Comparison of ENCODE assay signal across 12 mouse cellular contexts in the genomic region with DNA sequence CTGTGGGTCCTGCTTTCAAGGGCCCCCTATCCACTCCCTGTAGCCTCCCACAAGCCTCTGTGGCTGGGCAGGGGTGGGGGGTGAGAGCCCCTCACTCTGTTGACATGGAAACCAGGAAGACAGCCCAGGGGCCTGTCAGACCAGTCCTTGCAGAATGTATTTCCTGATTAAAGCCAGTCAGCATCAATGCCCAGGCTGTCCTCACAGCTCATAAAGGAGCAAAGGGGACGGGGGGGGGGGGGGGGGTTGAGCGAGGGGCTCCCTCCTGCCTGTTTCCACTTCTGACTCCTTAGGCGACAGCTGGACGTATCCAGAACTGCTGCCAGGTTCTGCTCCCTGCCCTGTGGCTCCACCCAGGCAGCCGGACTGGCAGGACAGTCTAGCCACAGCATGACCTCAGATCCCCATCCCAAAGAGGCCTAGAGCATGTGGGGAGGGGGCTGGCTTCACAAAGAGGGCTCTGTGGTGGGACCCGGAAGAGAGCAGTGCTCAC. TPM values are rescaled to one million over a fixed set of nuclear protein-coding genes. Genes with fewer than 3 reads are reported as not detected.
DNase-seq lines count a peak whose midpoint lies in the region; ATAC-seq and TF ChIP-seq lines count a peak whose summit lies in the region.
"Had no signal": no experiment of that assay in that cellular context is flagged by ENCODE, and none has a peak within 500 bp of the region (broad histone marks: within the 10 kb centered on the region; RNA-seq: fewer than 3 reads in every experiment).

No protein-coding gene starts in this region.

- H3K27me3 ChIP-seq in forebrain, embryonic 13.5 days: peaks cover 14% of the 10 kb centered on the region
- no peaks in the 10 kb centered on the region for H3K27me3 ChIP-seq in intestine, embryonic 16.5 days (replicated peaks; ENCODE audit: control insufficient read depth, insufficient read depth, low read length)
- H3K27me3 ChIP-seq in neural tube, embryonic 14.5 days (ENCODE audit: control insufficient read depth, insufficient read depth, low read length): no peaks in the 10 kb centered on the region

- H3K27ac ChIP-seq in left cerebral cortex, adult 2 months: no peak overlapping the region
- peak overlapping the region; percentile 11; the same call in 1 of the 2 replicates for H3K27ac ChIP-seq in forebrain, embryonic 13.5 days
- H3K27ac ChIP-seq in intestine, embryonic 16.5 days (ENCODE audit: low read length): peak overlapping the region; percentile 58; the same call in 1 of the 2 replicates
- H3K27ac ChIP-seq in neural tube, embryonic 14.5 days (ENCODE audit: low read depth, low read length): no peak overlapping the region

- DNase-seq in left cerebral cortex, postnatal 4 days: peak; percentile 58
- no peak for DNase-seq in left cerebral cortex, adult 2 months (ENCODE audit: extremely low spot score in 1 of 2, low spot score in 2 of 2)
- no peak for DNase-seq in left cerebral cortex, postnatal 36 days (ENCODE audit: low spot score in 2 of 2)

- intact Hi-C loops in left cerebral cortex, postnatal 4 days (cut with DNase I): no loop called here
- intact Hi-C loops in left cerebral cortex, adult 2 months (cut with DNase I): no loop called here
- intact Hi-C loops in left cerebral cortex, postnatal 36 days (cut with DNase I): no loop called here

- ATAC-seq in forebrain, embryonic 13.5 days: 0 out of 2 replicates have a peak, but pooled peaks have one; percentile 11
- peak; percentile 61 for ATAC-seq in intestine, embryonic 16.5 days
- peak; percentile 6; the same call in 1 of the 2 replicates for ATAC-seq in neural tube, embryonic 14.5 days (ENCODE audit: low read depth)
- no peak for ATAC-seq in inflammation-experienced regulatory T-cells, adult 6 months
- ATAC-seq in erythroblast, adult 5-6 weeks (replicated peaks; ENCODE audit: low FRiP score, poor library complexity, severe bottlenecking): no peak

- H3K36me3 ChIP-seq in forebrain, embryonic 13.5 days (ENCODE audit: poor library complexity, severe bottlenecking): no peaks in the 10 kb centered on the region
- no peaks in the 10 kb centered on the region for H3K36me3 ChIP-seq in intestine, embryonic 16.5 days (ENCODE audit: control insufficient read depth, insufficient read depth, low read length)
- no peaks in the 10 kb centered on the region for H3K36me3 ChIP-seq in neural tube, embryonic 14.5 days (ENCODE audit: control insufficient read depth, insufficient read depth, low read length)

- H3K4me2 ChIP-seq in forebrain, embryonic 13.5 days: peak overlapping the region; percentile 19; the same call in 1 of the 2 replicates
- H3K4me2 ChIP-seq in intestine, embryonic 16.5 days (ENCODE audit: low read depth, low read length): no peak overlapping the region
- H3K4me2 ChIP-seq in neural tube, embryonic 14.5 days (ENCODE audit: low read depth, low read length): no peak overlapping the region

- peaks cover 68% of the 10 kb centered on the region for H3K4me1 ChIP-seq in forebrain, embryonic 13.5 days
- H3K4me1 ChIP-seq in intestine, embryonic 16.5 days (ENCODE audit: control insufficient read depth, insufficient read depth, low read length): peaks cover 27% of the 10 kb centered on the region
- H3K4me1 ChIP-seq in neural tube, embryonic 14.5 days (ENCODE audit: control insufficient read depth, insufficient read depth, low read length): peaks cover 41% of the 10 kb centered on the region

- peak overlapping the region; percentile 50; the same call in 1 of the 2 replicates for H3K9ac ChIP-seq in forebrain, embryonic 13.5 days
- H3K9ac ChIP-seq in intestine, embryonic 16.5 days (ENCODE audit: low read depth, low read length): no peak overlapping the region
- no peak overlapping the region for H3K9ac ChIP-seq in neural tube, embryonic 14.5 days (replicated peaks; ENCODE audit: low read depth, low read length)

- no peak for TF ChIP-seq CTCF in left cerebral cortex, adult 2 months (IDR thresholded peaks at IDR 0.05)

- WGBS in forebrain, embryonic 13.5 days: 3% methylated on average over 6 of the region's 6 CpGs
- WGBS in intestine, embryonic 16.5 days: 13% methylated on average over 5 of the region's 6 CpGs
- 6% methylated on average over 5 of the region's 6 CpGs for WGBS in neural tube, embryonic 14.5 days

- no peak overlapping the region for H3K4me3 ChIP-seq in left cerebral cortex, adult 2 months
- H3K4me3 ChIP-seq in forebrain, embryonic 13.5 days: no peak overlapping the region
- H3K4me3 ChIP-seq in intestine, embryonic 16.5 days (ENCODE audit: low read length): no peak overlapping the region
- no peak overlapping the region for H3K4me3 ChIP-seq in neural tube, embryonic 14.5 days (ENCODE audit: low read depth, low read length)

- no peaks in the 10 kb centered on the region for H3K9me3 ChIP-seq in forebrain, embryonic 13.5 days (replicated peaks)
- H3K9me3 ChIP-seq in intestine, embryonic 16.5 days (ENCODE audit: control insufficient read depth, low read length): no peaks in the 10 kb centered on the region
- H3K9me3 ChIP-seq in neural tube, embryonic 14.5 days (ENCODE audit: control insufficient read depth, low read length): no peaks in the 10 kb centered on the region

RNA-seq across cellular contexts. Expression of gene Cacna1h, which starts 18.1 kb away (rescaled TPM):
- 100 to 1,000 TPM in 1 of 2 experiments, 10 to 100 TPM in 1; 96.9 to 103 TPM for total RNA-seq in left cerebral cortex, postnatal 4 days (2021)
- 10 to 100 TPM; 45.2 to 48.0 TPM for total RNA-seq in left cerebral cortex, adult 2 months (2021)
- 7.9 and 9.1 TPM in 2 replicates for polyA plus RNA-seq in forebrain, embryonic 13.5 days (2015; fragmentation: Nextera tagmentation; extraction: Ambion mirVana)
- polyA plus RNA-seq in intestine, embryonic 16.5 days (2015; fragmentation: Nextera tagmentation; extraction: Ambion mirVana): 2.2 and 3.0 TPM in 2 replicates
- 12.3 and 12.8 TPM in 2 replicates for polyA plus RNA-seq in neural tube, embryonic 14.5 days (2014; fragmentation: Nextera tagmentation; extraction: Ambion mirVana)
- polyA plus RNA-seq in inflammation-experienced regulatory T-cells, adult 6 months (2017; shearing (Covaris generic)): not detected
- 0.21 TPM in 1 of 2 replicates, not detected in the other for total RNA-seq in erythroblast, adult 5-6 weeks (2015; ENCODE audit: low replicate concordance)
- total RNA-seq in erythroblast, adult 5-6 weeks (2017; ENCODE audit: low replicate concordance): under 0.01 and 0.43 TPM in 2 replicates
- 10 to 100 TPM; 29.7 to 53.7 TPM for total RNA-seq in left cerebral cortex, postnatal 36 days (2021)

RNA-seq across cellular contexts. Expression of gene Tekt4, which starts 38.9 kb away (rescaled TPM):
- 1 to 10 TPM in 1 of 2 experiments, under 1 TPM in 1; 0.70 to 1.6 TPM for total RNA-seq in left cerebral cortex, postnatal 4 days (2021)
- 1 to 10 TPM; 2.1 to 2.4 TPM for total RNA-seq in left cerebral cortex, adult 2 months (2021)
- polyA plus RNA-seq in forebrain, embryonic 13.5 days (2015; fragmentation: Nextera tagmentation; extraction: Ambion mirVana): 0.57 and 0.82 TPM in 2 replicates
- not detected in 2 replicates for polyA plus RNA-seq in intestine, embryonic 16.5 days (2015; fragmentation: Nextera tagmentation; extraction: Ambion mirVana)
- polyA plus RNA-seq in neural tube, embryonic 14.5 days (2014; fragmentation: Nextera tagmentation; extraction: Ambion mirVana): 0.83 and 0.98 TPM in 2 replicates
- not detected for polyA plus RNA-seq in inflammation-experienced regulatory T-cells, adult 6 months (2017; shearing (Covaris generic))
- total RNA-seq in erythroblast, adult 5-6 weeks (2015; ENCODE audit: low replicate concordance): not detected in 2 replicates
- total RNA-seq in erythroblast, adult 5-6 weeks (2017; ENCODE audit: low replicate concordance): not detected in 2 replicates
- 1 to 10 TPM; 1.8 to 3.5 TPM for total RNA-seq in left cerebral cortex, postnatal 36 days (2021)
- total RNA-seq: MEL; neutrophil, adult 5-6 weeks had no signal

RNA-seq across cellular contexts. Expression of gene Tpsg1, which starts 46.4 kb away (rescaled TPM):
- not detected for total RNA-seq in left cerebral cortex, postnatal 4 days (2021)
- not detected for total RNA-seq in left cerebral cortex, adult 2 months (2021)
- 0.66 and 1.0 TPM in 2 replicates for polyA plus RNA-seq in forebrain, embryonic 13.5 days (2015; fragmentation: Nextera tagmentation; extraction: Ambion mirVana)
- 26.3 and 28.6 TPM in 2 replicates for polyA plus RNA-seq in intestine, embryonic 16.5 days (2015; fragmentation: Nextera tagmentation; extraction: Ambion mirVana)
- polyA plus RNA-seq in neural tube, embryonic 14.5 days (2014; fragmentation: Nextera tagmentation; extraction: Ambion mirVana): 1.1 and 1.6 TPM in 2 replicates
- not detected for polyA plus RNA-seq in inflammation-experienced regulatory T-cells, adult 6 months (2017; shearing (Covaris generic))
- total RNA-seq in erythroblast, adult 5-6 weeks (2015; ENCODE audit: low replicate concordance): not detected in 2 replicates
- total RNA-seq in erythroblast, adult 5-6 weeks (2017; ENCODE audit: low replicate concordance): not detected in 2 replicates
- not detected for total RNA-seq in left cerebral cortex, postnatal 36 days (2021)
- total RNA-seq: layer of hippocampus, postnatal 25 days; MEL; neutrophil, adult 5-6 weeks had no signal
- polyA plus RNA-seq: testis, adult 2 months had no signal

RNA-seq across cellular contexts. Expression of gene Tpsb2, which starts 49.4 kb away (rescaled TPM):
- 10 to 100 TPM in 1 of 2 experiments, 1 to 10 TPM in 1; 8.1 to 16.4 TPM for total RNA-seq in left cerebral cortex, postnatal 4 days (2021)
- total RNA-seq in left cerebral cortex, adult 2 months (2021): not detected
- not detected in 2 replicates for polyA plus RNA-seq in forebrain, embryonic 13.5 days (2015; fragmentation: Nextera tagmentation; extraction: Ambion mirVana)
- 3.7 and 4.5 TPM in 2 replicates for polyA plus RNA-seq in intestine, embryonic 16.5 days (2015; fragmentation: Nextera tagmentation; extraction: Ambion mirVana)
- polyA plus RNA-seq in neural tube, embryonic 14.5 days (2014; fragmentation: Nextera tagmentation; extraction: Ambion mirVana): not detected in 2 replicates
- polyA plus RNA-seq in inflammation-experienced regulatory T-cells, adult 6 months (2017; shearing (Covaris generic)): not detected
- total RNA-seq in erythroblast, adult 5-6 weeks (2015; ENCODE audit: low replicate concordance): not detected in 2 replicates
- total RNA-seq in erythroblast, adult 5-6 weeks (2017; ENCODE audit: low replicate concordance): not detected in 2 replicates
- not detected for total RNA-seq in left cerebral cortex, postnatal 36 days (2021)
- total RNA-seq: MEL; neutrophil, adult 5-6 weeks had no signal

Comparison
In these comparisons a context has a peak if more than half of its experiments do, and no peak if none do; other contexts are left out.
1. H3K27ac ChIP-seq: peak in forebrain, embryonic 13.5 days (single experiment) and intestine, embryonic 16.5 days (single experiment); none in left cerebral cortex, adult 2 months (single experiment) and neural tube, embryonic 14.5 days (single experiment).
2. ATAC-seq: peak in forebrain, embryonic 13.5 days (single experiment), intestine, embryonic 16.5 days (single experiment) and neural tube, embryonic 14.5 days (single experiment); none in inflammation-experienced regulatory T-cells, adult 6 months (single experiment) and erythroblast, adult 5-6 weeks (single experiment).
3. RNA of gene Cacna1h, which starts 18.1 kb away (total RNA-seq): 96.9 to 103 TPM in left cerebral cortex, postnatal 4 days, 29.7 to 53.7 TPM in left cerebral cortex, postnatal 36 days and 45.2 to 48.0 TPM in left cerebral cortex, adult 2 months; under 0.01 to 0.43 TPM in erythroblast, adult 5-6 weeks; every median in the first group is over 10 times any median in the second.